Comparison of ENCODE assay signal across 8 mouse cellular contexts in the genomic region with DNA sequence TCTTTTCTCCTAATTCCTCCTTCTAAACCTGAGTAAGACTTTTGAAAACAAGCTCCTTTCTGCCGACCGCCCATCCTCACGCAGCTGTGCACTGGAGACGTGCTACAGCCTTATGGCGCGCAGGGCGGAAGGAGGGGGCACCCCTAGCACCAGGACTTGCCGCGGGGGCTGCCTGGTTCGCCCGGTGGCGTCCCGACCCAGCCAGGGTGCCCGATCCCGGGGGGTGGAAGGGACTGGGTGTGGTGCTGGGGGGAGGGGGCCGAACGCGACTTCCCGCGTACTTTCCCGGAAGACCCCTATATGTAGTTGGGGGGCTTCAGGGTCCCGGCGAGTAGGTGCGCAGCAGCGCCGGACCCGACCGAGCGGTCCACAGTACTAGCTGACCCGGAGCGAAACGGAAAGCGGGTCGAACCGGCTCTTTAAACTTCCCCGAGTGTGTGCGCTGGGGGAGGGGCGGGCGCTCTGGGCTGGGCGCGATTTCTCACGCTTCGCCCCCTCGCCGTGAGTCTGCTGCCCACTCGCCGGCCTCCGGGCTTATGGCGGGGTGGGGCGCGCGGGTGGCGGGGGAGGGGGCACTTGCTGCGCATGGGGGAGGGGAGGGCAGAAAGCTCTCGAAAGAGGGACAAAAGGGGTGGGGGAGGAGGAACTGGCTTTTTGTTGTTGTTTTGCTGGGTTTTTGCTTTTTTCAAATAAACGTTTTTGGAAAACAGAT. TPM values are rescaled to one million over a fixed set of nuclear protein-coding genes. Genes with fewer than 3 reads are reported as not detected.
DNase-seq lines count a peak whose midpoint lies in the region; ATAC-seq and TF ChIP-seq lines count a peak whose summit lies in the region.

No protein-coding gene starts in this region.

- peak overlapping the region; percentile 98 for H3K4me3 ChIP-seq in bone marrow, adult 2 months (replicated peaks; ENCODE audit: control insufficient read depth, low read depth, low read length)
- peak overlapping the region; percentile 89 for H3K4me3 ChIP-seq in forebrain, embryonic 12.5 days (replicated peaks)
- peak overlapping the region; percentile 95 for H3K4me3 ChIP-seq in heart, embryonic 16.5 days (ENCODE audit: low read length)
- peak overlapping the region; percentile 87 for H3K4me3 ChIP-seq in liver, embryonic 16.5 days (ENCODE audit: low read depth, low read length)
- peak overlapping the region; percentile 85 for H3K4me3 ChIP-seq in neural tube, embryonic 11.5 days (ENCODE audit: low read depth, low read length)

- peak; percentile 47 for ATAC-seq in forebrain, embryonic 12.5 days (ENCODE audit: low FRiP score)
- ATAC-seq in heart, embryonic 16.5 days (replicated peaks; ENCODE audit: extremely low read depth, insufficient read depth, low FRiP score), result peak; percentile 34
- ATAC-seq in liver, embryonic 16.5 days (ENCODE audit: low read depth), result peak; percentile 20
- ATAC-seq in neural tube, embryonic 11.5 days (ENCODE audit: insufficient read depth, low FRiP score, low TSS enrichment), result peak; percentile 45

- peak overlapping the region; percentile 94 for H3K9ac ChIP-seq in forebrain, embryonic 12.5 days
- H3K9ac ChIP-seq in heart, embryonic 16.5 days (ENCODE audit: low read length), result peak overlapping the region; percentile 97
- peak overlapping the region; percentile 91 for H3K9ac ChIP-seq in liver, embryonic 16.5 days (ENCODE audit: low read depth, low read length)
- peak overlapping the region; percentile 98 for H3K9ac ChIP-seq in neural tube, embryonic 11.5 days (ENCODE audit: low read length)

- peak overlapping the region; percentile 94 for H3K27ac ChIP-seq in bone marrow, adult 2 months (ENCODE audit: control insufficient read depth, insufficient read depth, low read depth, low read length, poor library complexity)
- peak overlapping the region; percentile 99 for H3K27ac ChIP-seq in forebrain, embryonic 12.5 days
- H3K27ac ChIP-seq in heart, embryonic 16.5 days (ENCODE audit: low read length), result peak overlapping the region; percentile 99
- peak overlapping the region; percentile 95 for H3K27ac ChIP-seq in liver, embryonic 16.5 days (ENCODE audit: low read length)
- H3K27ac ChIP-seq in neural tube, embryonic 11.5 days (ENCODE audit: low read depth, low read length), result peak overlapping the region; percentile 97

- peak; percentile 77; the same call in 1 of the 2 replicates for TF ChIP-seq POLR2A in bone marrow, adult 2 months (IDR thresholded peaks at IDR 0.05; ENCODE audit: borderline replicate concordance, control insufficient read depth, low read depth, low read length)

- DNase-seq in CD8-positive naive resting alpha-beta T cell, adult 2 months (ENCODE audit: low read depth in 2 of 2, low spot score in 2 of 2), result peak; percentile 72
- DNase-seq in kidney, postnatal 14 days, result peak; percentile 88
- DNase-seq in neural tube, embryonic 11.5 days (ENCODE audit: low spot score), result peak; percentile 78
- peak; percentile 91 for DNase-seq in testis, postnatal 10 days (ENCODE audit: low spot score)

- under 1% methylated on average over 54 of the region's 56 CpGs for WGBS in bone marrow, adult 2 months
- whole genome bisulfite sequencing in forebrain, embryonic 12.5 days, result under 1% methylated on average over 51 of the region's 56 CpGs
- under 1% methylated on average over 56 of the region's 56 CpGs for WGBS in heart, embryonic 16.5 days
- WGBS in liver, embryonic 16.5 days (ENCODE audit: insufficient replicate concordance), result under 1% methylated on average over 49 of the region's 56 CpGs
- 0% methylated on average over 48 of the region's 56 CpGs for WGBS in neural tube, embryonic 11.5 days

- peak overlapping the region; percentile 84 for H3K4me2 ChIP-seq in forebrain, embryonic 12.5 days
- H3K4me2 ChIP-seq in heart, embryonic 16.5 days (ENCODE audit: low read depth, low read length), result peak overlapping the region; percentile 84
- H3K4me2 ChIP-seq in liver, embryonic 16.5 days (ENCODE audit: low read depth, low read length), result peak overlapping the region; percentile 98
- peak overlapping the region; percentile 93 for H3K4me2 ChIP-seq in neural tube, embryonic 11.5 days (ENCODE audit: low read depth)

- no peaks in the 10 kb centered on the region; the same call in 1 of the 2 replicates for H3K4me1 ChIP-seq in bone marrow, adult 2 months (ENCODE audit: control insufficient read depth, insufficient read depth, low read length)
- H3K4me1 ChIP-seq in forebrain, embryonic 12.5 days, result peaks cover 49% of the 10 kb centered on the region
- H3K4me1 ChIP-seq in heart, embryonic 16.5 days (ENCODE audit: control insufficient read depth, insufficient read depth, low read length), result peaks cover 39% of the 10 kb centered on the region
- H3K4me1 ChIP-seq in liver, embryonic 16.5 days (ENCODE audit: control insufficient read depth, low read depth, low read length), result peaks cover 39% of the 10 kb centered on the region
- peaks cover 16% of the 10 kb centered on the region for H3K4me1 ChIP-seq in neural tube, embryonic 11.5 days (ENCODE audit: control insufficient read depth, insufficient read depth, low read length)

- no peaks in the 10 kb centered on the region; the same call in 1 of the 2 replicates for H3K36me3 ChIP-seq in forebrain, embryonic 12.5 days (replicated peaks)
- H3K36me3 ChIP-seq in heart, embryonic 16.5 days (ENCODE audit: control insufficient read depth, insufficient read depth), result no peaks in the 10 kb centered on the region
- H3K36me3 ChIP-seq in liver, embryonic 16.5 days (ENCODE audit: control insufficient read depth, insufficient read depth), result no peaks in the 10 kb centered on the region
- H3K36me3 ChIP-seq in neural tube, embryonic 11.5 days (ENCODE audit: control insufficient read depth, insufficient read depth, low read length), result no peaks in the 10 kb centered on the region; the same call in 1 of the 2 replicates

- H3K9me3 ChIP-seq in forebrain, embryonic 12.5 days, result no peaks in the 10 kb centered on the region
- H3K9me3 ChIP-seq in heart, embryonic 16.5 days (replicated peaks; ENCODE audit: control insufficient read depth, low read length), result no peaks in the 10 kb centered on the region
- no peaks in the 10 kb centered on the region for H3K9me3 ChIP-seq in liver, embryonic 16.5 days (replicated peaks; ENCODE audit: control insufficient read depth, low read length)
- H3K9me3 ChIP-seq in neural tube, embryonic 11.5 days (ENCODE audit: control insufficient read depth, low read length), result no peaks in the 10 kb centered on the region

- H3K27me3 ChIP-seq in forebrain, embryonic 12.5 days, result no peaks in the 10 kb centered on the region
- H3K27me3 ChIP-seq in heart, embryonic 16.5 days (ENCODE audit: control insufficient read depth, insufficient read depth, low read length), result no peaks in the 10 kb centered on the region
- peaks cover 9% of the 10 kb centered on the region for H3K27me3 ChIP-seq in liver, embryonic 16.5 days (ENCODE audit: control insufficient read depth, insufficient read depth, low read depth, low read length)
- H3K27me3 ChIP-seq in neural tube, embryonic 11.5 days (ENCODE audit: control insufficient read depth, insufficient read depth, low read length), result no peaks in the 10 kb centered on the region

- TF ChIP-seq CTCF in bone marrow, adult 2 months (IDR thresholded peaks at IDR 0.05; ENCODE audit: control insufficient read depth, insufficient read depth, low read length), result no peak

RNA-seq across cellular contexts. Expression of a gene that starts 2.3 kb away (rescaled TPM):
- 781 and 1,032 TPM in 2 replicates for polyA plus RNA-seq in bone marrow, adult 2 months (2011; ENCODE audit: insufficient read depth, insufficient read length, low replicate concordance, missing spikeins)
- 203 and 223 TPM in 2 replicates for polyA plus RNA-seq in forebrain, embryonic 12.5 days (2016; fragmentation: Nextera tagmentation; extraction: Ambion mirVana)
- 141 and 176 TPM in 2 replicates for polyA plus RNA-seq in heart, embryonic 16.5 days (2015; fragmentation: Nextera tagmentation; extraction: Ambion mirVana)
- polyA plus RNA-seq in liver, embryonic 16.5 days (2015; fragmentation: Nextera tagmentation; extraction: Ambion mirVana), result 54.2 and 57.5 TPM in 2 replicates
- polyA plus RNA-seq in neural tube, embryonic 11.5 days (2014; fragmentation: Nextera tagmentation; extraction: Ambion mirVana), result 125 and 138 TPM in 2 replicates

Comparison
In these comparisons a context has a peak if more than half of its experiments do, and no peak if none do; other contexts are left out.
1. Peak in every context shown above with its lines: DNase-seq, ATAC-seq, H3K4me3 ChIP-seq and H3K27ac ChIP-seq.